Mouse (Mus musculus) cortical plate, adult 2 months (tissue): ENCODE measurements around the gene Sfxn3.

Experiments
- CTCF ChIP-seq: fragments of 200-500 bp; IDR thresholded peaks from 2 replicates; pipeline ENCODE4 v1.5.1; 2011; ENCODE audit warnings: mild to moderate bottlenecking, control low read depth, low read length; ENCODE audit not compliant: insufficient read depth; ENCODE audit errors: extremely low read depth
- POLR2A ChIP-seq: fragments of 200-500 bp; IDR thresholded peaks from 2 replicates; pipeline ENCODE4 v1.6.1; 2011; ENCODE audit warnings: mild to moderate bottlenecking, low read length, control low read depth; ENCODE audit not compliant: insufficient read depth; ENCODE audit errors: extremely low read depth

DNA sequence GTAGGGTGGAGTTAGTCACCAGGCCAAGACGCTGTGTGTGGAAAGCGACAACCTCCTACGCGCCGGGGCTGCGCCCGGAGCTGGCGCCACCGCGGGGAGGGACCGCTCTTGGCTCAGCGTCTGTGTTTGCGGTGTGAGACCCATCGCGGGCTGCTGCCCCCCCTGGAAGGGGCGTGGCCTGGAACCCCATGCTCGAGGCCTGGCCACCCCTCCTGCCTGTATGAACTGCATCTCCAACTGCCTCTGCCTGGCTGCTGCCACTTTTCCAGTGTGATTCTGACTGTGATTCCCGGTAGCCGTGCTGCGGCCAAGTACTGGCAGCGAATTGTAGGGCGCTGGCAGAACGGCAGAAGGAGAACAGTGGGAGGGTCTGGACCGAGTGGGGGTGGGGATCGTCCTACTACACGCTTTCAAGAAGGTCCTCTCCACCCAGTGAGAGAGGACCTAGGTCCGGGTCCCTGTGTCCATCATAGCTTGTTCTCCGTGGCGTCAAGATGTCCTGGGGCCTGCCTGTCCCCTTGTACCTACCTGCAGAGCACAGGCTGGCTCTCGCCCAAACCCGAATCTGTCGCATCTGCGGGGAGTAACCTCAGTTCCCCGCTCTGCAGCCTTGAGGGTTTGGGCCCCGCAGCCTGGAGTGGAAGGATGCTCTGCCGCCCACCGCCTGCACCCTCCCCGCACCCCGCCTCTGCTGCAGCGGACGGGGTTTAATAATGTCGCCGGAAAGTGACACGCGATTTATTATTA is 32.6 kb downstream of the Sfxn3 start:
- TF ChIP-seq CTCF (no peak), POLR2A (no peak)
